Comparison of ENCODE assay signal across 8 mouse cellular contexts in the genomic region with DNA sequence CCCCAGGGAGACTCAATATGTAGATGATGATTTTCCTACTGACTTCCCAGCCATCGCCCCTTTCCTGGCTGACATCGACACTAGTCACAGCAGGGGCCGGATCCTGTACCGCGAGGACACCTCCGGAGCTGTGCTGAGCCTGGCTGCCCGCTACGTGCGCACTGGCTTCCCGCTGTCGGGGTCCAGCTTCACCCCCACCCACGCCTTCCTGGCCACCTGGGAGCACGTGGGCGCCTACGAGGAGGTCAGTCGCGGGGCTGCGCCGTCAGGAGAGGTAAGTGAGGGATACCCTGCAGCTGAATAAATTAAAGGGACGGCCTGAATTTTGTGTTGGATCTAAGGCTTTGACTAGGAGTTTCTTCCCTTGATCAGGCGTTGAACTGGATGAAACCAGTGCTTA. TPM values are rescaled to one million over a fixed set of nuclear protein-coding genes. Genes with fewer than 3 reads are reported as not detected.
DNase-seq lines count a peak whose midpoint lies in the region; ATAC-seq and TF ChIP-seq lines count a peak whose summit lies in the region.

No protein-coding gene starts in this region.

- 0 out of 2 replicates have a peak, but pooled peaks have one; percentile 21 for ATAC-seq in embryonic facial prominence, embryonic 13.5 days (ENCODE audit: insufficient number of reproducible peaks, insufficient read depth, low FRiP score, low TSS enrichment, low read depth)
- no peak for ATAC-seq in intestine, embryonic 14.5 days (replicated peaks; ENCODE audit: low FRiP score, low TSS enrichment, low read depth)
- ATAC-seq in midbrain, postnatal 0 days (ENCODE audit: low FRiP score), result no peak; the same call in 1 of the 2 replicates

- H3K4me2 ChIP-seq in embryonic facial prominence, embryonic 13.5 days, result peak overlapping the region; percentile 79
- peak overlapping the region; percentile 70 for H3K4me2 ChIP-seq in intestine, embryonic 14.5 days (ENCODE audit: low read length)
- H3K4me2 ChIP-seq in midbrain, postnatal 0 days (ENCODE audit: low read depth, low read length, poor library complexity, severe bottlenecking), result peak overlapping the region; percentile 76

- peaks cover 21% of the 10 kb centered on the region for H3K4me1 ChIP-seq in embryonic facial prominence, embryonic 13.5 days
- H3K4me1 ChIP-seq in intestine, embryonic 14.5 days (replicated peaks; ENCODE audit: control insufficient read depth, insufficient read depth, low read length), result peaks cover 19% of the 10 kb centered on the region
- peaks cover 6% of the 10 kb centered on the region; the same call in 1 of the 2 replicates for H3K4me1 ChIP-seq in midbrain, postnatal 0 days (ENCODE audit: insufficient read depth, low read length)

- H3K27me3 ChIP-seq in embryonic facial prominence, embryonic 13.5 days, result peaks cover 6% of the 10 kb centered on the region
- peaks cover 10% of the 10 kb centered on the region; the same call in 1 of the 2 replicates for H3K27me3 ChIP-seq in intestine, embryonic 14.5 days (replicated peaks; ENCODE audit: control insufficient read depth, insufficient read depth, low read length)
- H3K27me3 ChIP-seq in midbrain, postnatal 0 days (ENCODE audit: insufficient read depth, low read length), result peaks cover 24% of the 10 kb centered on the region

- peak; percentile 92 for DNase-seq in heart, adult 11 months
- no peak for DNase-seq in heart, adult 8-10 months (ENCODE audit: low spot score)
- DNase-seq in intestine, embryonic 14.5 days (ENCODE audit: low spot score), result peak; percentile 64
- DNase-seq in midbrain, postnatal 0 days (ENCODE audit: low spot score), result no peak
- DNase-seq in cerebellum, postnatal 25 days, result no peak
- DNase-seq in cerebellum, postnatal 4 days (ENCODE audit: low spot score in 2 of 2), result no peak
- DNase-seq in thymus, adult 18-20 months, result no peak

- H3K36me3 ChIP-seq in embryonic facial prominence, embryonic 13.5 days, result 0 out of 2 replicates have a peak, but pooled peaks cover 7% of the 10 kb centered on the region
- H3K36me3 ChIP-seq in intestine, embryonic 14.5 days (ENCODE audit: control insufficient read depth, insufficient read depth, low read length), result no peaks in the 10 kb centered on the region
- no peaks in the 10 kb centered on the region for H3K36me3 ChIP-seq in midbrain, postnatal 0 days (ENCODE audit: insufficient read depth, low read length)

- 2% methylated on average over 21 of the region's 21 CpGs for WGBS in embryonic facial prominence, embryonic 13.5 days
- 4% methylated on average over 21 of the region's 21 CpGs for WGBS in intestine, embryonic 14.5 days
- WGBS in midbrain, postnatal 0 days, result 3% methylated on average over 21 of the region's 21 CpGs

- peak overlapping the region; percentile 76 for H3K9ac ChIP-seq in embryonic facial prominence, embryonic 13.5 days
- peak overlapping the region; percentile 46 for H3K9ac ChIP-seq in intestine, embryonic 14.5 days (ENCODE audit: low read length)
- H3K9ac ChIP-seq in midbrain, postnatal 0 days (replicated peaks; ENCODE audit: low read length, poor library complexity, severe bottlenecking), result no peak overlapping the region

- H3K4me3 ChIP-seq in embryonic facial prominence, embryonic 13.5 days, result peak overlapping the region; percentile 61
- peak overlapping the region; percentile 44 for H3K4me3 ChIP-seq in intestine, embryonic 14.5 days (ENCODE audit: low read depth, low read length)
- peak overlapping the region; percentile 40 for H3K4me3 ChIP-seq in midbrain, postnatal 0 days (ENCODE audit: low read depth, low read length)

- no peak overlapping the region for H3K27ac ChIP-seq in embryonic facial prominence, embryonic 13.5 days
- no peak overlapping the region for H3K27ac ChIP-seq in intestine, embryonic 14.5 days (ENCODE audit: low read depth)
- H3K27ac ChIP-seq in midbrain, postnatal 0 days (ENCODE audit: low read depth, low read length), result no peak overlapping the region

- no peak for TF ChIP-seq CTCF in midbrain, postnatal 0 days (IDR thresholded peaks at IDR 0.05)

- no peaks in the 10 kb centered on the region for H3K9me3 ChIP-seq in embryonic facial prominence, embryonic 13.5 days
- H3K9me3 ChIP-seq in intestine, embryonic 14.5 days (ENCODE audit: control insufficient read depth, low read length), result no peaks in the 10 kb centered on the region
- H3K9me3 ChIP-seq in midbrain, postnatal 0 days (ENCODE audit: low read length), result no peaks in the 10 kb centered on the region

RNA-seq across cellular contexts. Expression of a gene that starts 1.2 kb away (rescaled TPM):
- 10 to 100 TPM; 17.5 to 19.7 (median 18.4) TPM for total RNA-seq in heart, adult 8-10 months (2022)
- 56.4 and 64.8 TPM in 2 replicates for polyA plus RNA-seq in embryonic facial prominence, embryonic 13.5 days (2015; fragmentation: Nextera tagmentation; extraction: Ambion mirVana)
- polyA plus RNA-seq in intestine, embryonic 14.5 days (2014; fragmentation: Nextera tagmentation; extraction: Ambion mirVana), result 85.2 and 87.2 TPM in 2 replicates
- total RNA-seq in midbrain, postnatal 0 days (2014; rRNA removed), result 35.2 and 39.0 TPM in 2 replicates
- polyA plus RNA-seq in midbrain, postnatal 0 days (2015; fragmentation: Nextera tagmentation; extraction: Ambion mirVana), result 18.6 and 21.3 TPM in 2 replicates

Comparison
In these comparisons a context has a peak if more than half of its experiments do, and no peak if none do; other contexts are left out.
1. DNase-seq: peak in heart, adult 11 months (single experiment) and intestine, embryonic 14.5 days (single experiment); none in heart, adult 8-10 months (single experiment), midbrain, postnatal 0 days (single experiment), cerebellum, postnatal 25 days (0 of 2), cerebellum, postnatal 4 days (0 of 2) and thymus, adult 18-20 months (0 of 2).
2. Peak in every context shown above with its lines, with median percentiles within 50 percentile points of each other: H3K4me2 ChIP-seq and H3K4me3 ChIP-seq.